Mouse (Mus musculus): ENCODE data around the gene Fndc3b.

- no peak for TF ChIP-seq CTCF (conservative IDR thresholded peaks at IDR 0.05; ENCODE audit: low read length)
- TF ChIP-seq NANOG (IDR thresholded peaks at IDR 0.05; ENCODE audit: borderline replicate concordance, low read length) = no peak
- TF ChIP-seq POU5F1 (IDR thresholded peaks at IDR 0.05; ENCODE audit: borderline replicate concordance, low read length) = no peak
Measured at GRCm38 (mm10) chr3:27579894-27580613, 131.1 kb downstream of the Fndc3b start.

Data from E14TG2a.4 (cell line).